Mouse (Mus musculus) heart, postnatal 0 days (tissue): ENCODE measurements at regions not wholly inside any gene's neighbourhood (a gene's known extent, or its start where the extent isn't known, plus 50 kb on each side); places are given as distances from the start of the nearest gene placed in this dataset.

Experiments
- CTCF ChIP-seq: IDR thresholded peaks from 2 replicates; pipeline ENCODE4 v1.5.1; 2016; ENCODE audit warnings: antibody characterized with exemption, control low read depth, low read depth
- EP300 ChIP-seq: IDR thresholded peaks from 2 replicates; pipeline ENCODE4 v1.6.1; 2016; ENCODE audit warnings: antibody characterized with exemption, low read depth

GRCm38 (mm10) chr4:87475537-87475936 lies 245.3 kb upstream of the Slc24a2 start:
- no peak for TF ChIP-seq CTCF
- no peak for TF ChIP-seq EP300
